Mouse (Mus musculus) lung, postnatal 14 days (tissue): ENCODE results near the gene Stx6.

Source experiments
- DNase-seq: peaks from one replicate; pipeline ENCODE4 v3.0.0; 2021

Stx6 gene

DNA sequence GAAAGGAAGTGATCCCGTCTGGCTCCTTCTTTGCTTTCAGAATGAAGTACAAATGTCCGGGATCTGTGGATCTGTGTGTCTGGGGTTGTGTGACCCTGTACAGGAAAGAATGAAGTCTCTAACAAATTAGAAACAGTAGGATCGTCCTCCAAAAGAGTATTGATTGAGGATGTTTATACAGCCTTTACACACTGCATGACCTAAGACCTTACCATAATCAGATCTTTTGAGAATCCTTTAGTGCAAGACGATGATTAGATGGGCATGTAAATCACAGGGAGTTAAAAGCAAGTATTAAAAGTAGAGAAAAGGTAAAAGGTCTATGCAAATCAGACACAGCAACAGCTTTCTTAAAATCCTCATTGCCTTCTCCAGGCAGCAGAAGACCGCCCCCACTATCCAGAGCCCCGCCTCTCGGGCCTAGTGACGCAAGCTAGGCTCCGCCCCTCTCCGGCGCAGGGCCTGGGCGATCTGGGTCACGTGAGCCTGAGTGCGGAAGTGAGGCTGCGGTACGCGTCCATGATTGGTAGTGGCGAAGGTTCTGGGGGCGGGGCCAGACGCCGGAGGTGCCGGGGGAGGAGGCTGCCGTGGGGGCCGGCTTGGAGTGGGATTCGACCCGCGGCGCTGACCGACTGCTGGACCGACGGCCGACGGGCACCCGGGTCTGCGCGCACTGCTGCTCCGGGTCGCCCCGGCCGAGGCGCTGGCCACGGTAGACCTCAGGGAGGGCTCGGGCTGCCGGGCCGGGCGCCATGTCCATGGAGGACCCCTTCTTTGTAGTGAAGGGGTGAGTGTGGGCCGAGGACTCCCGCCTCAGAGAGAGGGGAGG lies at the start of gene Stx6:
Stx6 (plus strand) TSS at position 575 of the 829 bp plus-strand sequence.
- DNase-seq, result peak; percentile 99

DNA sequence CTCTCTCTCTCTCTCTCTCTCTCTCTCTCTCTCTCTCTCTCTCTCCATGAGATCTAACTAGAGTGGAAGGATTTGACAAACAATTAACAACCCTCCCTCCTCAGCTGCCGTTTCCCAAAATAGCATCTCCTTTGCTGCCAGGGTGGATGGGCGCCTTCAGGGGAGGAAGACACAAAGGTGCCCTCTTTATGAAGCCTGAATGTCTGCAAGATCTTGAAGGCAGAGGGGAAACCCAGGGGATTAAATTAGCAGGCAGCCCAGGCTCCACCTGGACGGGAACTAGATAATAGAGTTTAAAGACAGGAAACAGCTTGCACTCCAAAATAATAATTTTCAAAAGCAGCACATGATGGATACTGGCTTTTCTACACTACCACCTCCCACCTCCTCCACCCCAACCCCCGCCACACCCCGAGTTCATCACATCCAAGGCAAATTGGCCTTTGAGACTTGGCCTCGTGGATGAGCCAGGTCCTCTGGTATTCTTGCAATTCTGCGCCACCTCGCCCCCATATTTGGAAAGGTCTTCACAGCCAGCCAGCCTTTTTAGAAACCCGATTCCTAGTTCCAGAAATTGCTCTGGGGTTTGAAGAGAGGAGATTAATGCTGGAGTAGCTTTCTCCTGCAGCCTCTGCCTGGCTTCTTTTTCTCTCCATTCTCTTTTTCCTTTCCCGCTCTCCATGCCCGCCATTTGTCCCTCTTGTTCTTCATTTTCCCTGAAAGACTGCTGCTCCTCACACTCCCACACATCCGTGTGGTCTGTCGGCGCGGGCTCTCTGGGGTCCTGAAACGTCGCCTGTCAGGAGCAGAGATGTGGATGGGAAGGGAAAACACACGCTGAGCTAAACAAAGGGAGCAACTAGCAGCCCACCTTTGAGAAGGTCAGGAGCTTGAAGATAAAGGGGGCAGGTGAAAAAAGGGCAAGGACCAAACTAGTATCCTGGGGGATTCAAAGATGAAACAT lies 48.8 kb upstream of the Stx6 start:
- DNase-seq, result peak; percentile 29

DNA sequence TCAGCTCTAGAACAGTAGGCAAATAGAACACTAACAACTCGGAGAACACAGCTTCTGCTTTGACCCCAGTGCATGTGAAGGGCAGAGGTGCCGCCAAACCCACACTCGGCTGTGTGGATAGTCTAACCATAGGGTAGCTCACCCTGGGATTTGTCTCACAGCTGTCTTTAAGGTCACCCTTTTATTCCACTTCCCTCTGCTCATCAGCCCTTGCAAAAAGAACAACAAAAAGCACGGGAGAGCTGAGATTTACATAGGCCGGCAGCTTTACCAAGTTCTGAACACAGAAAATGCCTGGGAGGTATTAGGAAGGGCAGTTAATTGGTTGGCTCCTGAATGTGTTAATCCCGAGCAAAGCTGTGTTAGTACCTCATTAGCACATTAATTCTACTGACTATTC lies 47.0 kb upstream of the Stx6 start:
- no peak for DNase-seq

- DNase-seq, result no peak
These were observed 46.4 kb upstream of the Stx6 start for GRCm38 (mm10) chr1:155112118-155112517.

DNA sequence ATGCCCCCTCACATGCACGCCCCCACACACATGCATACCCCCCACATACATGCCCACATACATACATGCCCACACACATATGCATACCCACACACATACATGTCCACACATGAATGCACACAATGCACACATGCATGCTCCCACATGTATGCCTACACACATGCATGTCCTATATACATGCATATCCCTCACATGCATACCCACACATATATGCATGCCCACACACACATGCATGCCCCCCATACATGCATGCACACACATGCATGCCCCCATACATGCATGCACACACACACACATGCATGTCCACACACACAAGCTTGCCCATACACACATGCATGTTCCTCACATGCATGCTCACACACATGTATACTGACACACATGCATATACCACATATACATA lies 45.6 kb upstream of the Stx6 start:
- no peak for DNase-seq

DNA sequence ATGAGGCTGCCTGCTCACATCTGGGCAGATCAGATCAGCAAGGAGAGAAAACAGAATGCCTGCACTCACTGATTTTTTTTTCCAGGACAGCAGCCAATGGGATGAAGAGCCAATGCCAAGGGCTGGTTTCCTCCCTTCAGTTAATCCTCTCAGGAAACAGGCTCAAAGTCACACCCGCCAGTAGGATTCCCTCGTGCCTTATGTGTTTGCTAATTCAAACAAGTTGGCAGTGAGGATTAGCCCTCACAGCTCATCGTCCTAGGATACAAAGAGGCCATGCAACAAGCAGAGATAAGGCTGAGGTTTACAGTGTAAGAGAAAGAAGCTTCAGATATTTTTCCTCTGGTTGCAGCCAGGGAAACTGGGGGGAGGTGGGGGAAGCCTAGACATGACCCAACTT lies 44.6 kb upstream of the Stx6 start:
- no peak for DNase-seq

DNA sequence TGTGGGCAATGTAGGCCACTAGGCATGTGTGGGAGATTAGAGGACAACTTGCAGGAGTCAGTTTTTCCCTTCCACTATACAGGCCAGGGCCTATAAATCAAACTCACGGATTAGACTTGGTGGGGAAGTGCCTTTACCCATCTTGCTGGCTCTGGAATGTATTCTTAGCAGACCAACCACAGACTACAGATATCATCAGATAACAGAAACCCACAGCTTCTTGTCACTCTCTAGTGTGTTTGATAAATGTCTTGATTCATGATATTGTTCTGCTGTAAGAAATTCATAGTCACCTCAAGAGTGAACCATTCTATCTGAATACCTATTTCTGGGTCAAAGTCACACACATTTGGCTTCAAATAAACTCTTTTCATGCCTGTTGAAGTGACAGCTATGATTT lies 38.8 kb upstream of the Stx6 start:
- DNase-seq, result no peak

- DNase-seq, result peak; percentile 80
These were observed 36.3 kb upstream of the Stx6 start for GRCm38 (mm10) chr1:155121977-155122939.

DNA sequence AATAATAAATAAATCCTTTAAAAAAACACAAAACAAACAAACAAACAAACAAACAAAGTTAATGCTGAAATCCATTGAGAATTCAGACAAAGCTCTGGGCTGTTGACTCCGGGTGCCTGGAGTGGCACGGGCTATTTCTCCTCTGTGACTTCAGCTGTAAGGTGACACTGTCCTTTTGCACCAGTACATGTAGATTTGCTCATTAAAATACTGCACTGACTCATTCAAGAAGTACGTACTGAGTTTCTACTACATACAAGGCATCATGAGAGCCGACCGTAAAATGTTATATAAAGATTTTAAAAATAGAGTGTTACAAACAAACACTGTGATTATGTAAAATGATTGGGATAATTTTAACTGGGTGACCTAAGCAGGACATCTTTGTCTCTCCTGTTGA lies 34.1 kb upstream of the Stx6 start:
- DNase-seq, result no peak

DNA sequence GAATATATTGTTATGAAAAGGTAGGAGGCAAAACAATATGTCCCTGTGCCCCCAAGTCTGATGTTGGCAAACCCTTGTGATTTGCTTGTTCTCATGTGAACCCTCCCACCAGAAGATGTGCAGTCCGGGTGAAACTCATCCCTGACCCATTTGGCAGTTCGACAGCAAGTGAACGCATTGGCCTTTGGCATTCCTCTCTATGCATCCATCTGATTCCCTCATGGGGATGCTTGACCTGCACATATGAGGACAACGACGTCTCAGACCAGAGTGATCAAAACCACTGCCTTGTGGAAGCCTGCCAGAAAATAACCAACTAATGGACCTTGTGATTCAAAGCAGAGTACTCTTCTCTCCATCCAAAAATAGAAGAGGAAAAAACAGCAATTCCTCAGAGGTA lies 31.8 kb upstream of the Stx6 start:
- DNase-seq, result no peak

- no peak for DNase-seq
These were observed 31.0 kb upstream of the Stx6 start for GRCm38 (mm10) chr1:155127429-155127934.

- no peak for DNase-seq
These were observed 23.6 kb upstream of the Stx6 start for GRCm38 (mm10) chr1:155134866-155135265.

GRCm38 (mm10) chr1:155138795-155139194 lies 19.7 kb upstream of the Stx6 start:
- peak; percentile 74 for DNase-seq

DNA sequence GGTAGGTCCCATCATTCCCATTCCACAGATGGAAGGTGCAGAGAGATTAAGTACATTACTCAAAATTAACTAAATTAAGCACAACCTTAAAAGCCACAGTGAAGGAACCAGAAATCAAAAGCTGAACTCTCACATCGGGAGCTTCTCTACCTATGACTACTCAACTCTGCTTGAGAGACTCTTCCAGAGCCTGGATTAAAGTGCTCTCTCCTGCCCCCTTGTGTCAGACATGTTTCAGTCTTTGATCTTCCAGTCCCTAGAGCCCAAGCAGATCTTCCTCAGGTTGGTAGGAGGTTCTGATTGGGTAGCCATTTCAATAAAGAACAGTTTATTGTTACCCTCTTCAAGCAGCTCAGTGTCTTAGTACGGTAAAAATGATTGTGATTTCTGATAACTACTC lies 18.4 kb upstream of the Stx6 start:
- DNase-seq, result peak; percentile 91

GRCm38 (mm10) chr1:155145620-155146019 lies 12.9 kb upstream of the Stx6 start:
- DNase-seq, result peak; percentile 28

GRCm38 (mm10) chr1:155146572-155146980 lies 11.9 kb upstream of the Stx6 start, which contains the start of gene Mr1:
Gene Mr1, minus strand, starts transcription at chr1:155146814.
- DNase-seq, result peak; percentile 52

DNA sequence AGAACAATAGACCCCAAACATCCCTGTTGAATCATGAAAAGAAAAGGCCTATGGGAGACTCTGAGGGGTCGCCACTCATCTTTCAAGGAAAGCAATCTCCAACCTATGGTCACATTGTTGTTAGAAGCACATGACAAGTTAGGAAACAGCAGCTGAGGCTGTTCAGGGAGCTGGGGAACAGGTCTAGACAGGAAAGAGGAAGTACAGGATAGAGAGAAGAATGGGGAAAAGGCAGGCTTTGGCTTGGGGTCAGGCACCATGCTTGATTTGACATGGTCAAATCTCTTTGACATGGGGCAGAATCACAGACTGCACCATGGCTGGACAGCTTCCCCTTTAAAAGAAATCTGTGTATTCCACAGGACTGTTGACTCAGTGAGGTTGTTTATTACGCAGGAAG lies 11.3 kb upstream of the Stx6 start:
- no peak for DNase-seq

- DNase-seq, result no peak
These were observed 9.1 kb upstream of the Stx6 start for GRCm38 (mm10) chr1:155149403-155149802.

GRCm38 (mm10) chr1:155150821-155151220 lies 7.7 kb upstream of the Stx6 start:
- DNase-seq, result no peak

DNA sequence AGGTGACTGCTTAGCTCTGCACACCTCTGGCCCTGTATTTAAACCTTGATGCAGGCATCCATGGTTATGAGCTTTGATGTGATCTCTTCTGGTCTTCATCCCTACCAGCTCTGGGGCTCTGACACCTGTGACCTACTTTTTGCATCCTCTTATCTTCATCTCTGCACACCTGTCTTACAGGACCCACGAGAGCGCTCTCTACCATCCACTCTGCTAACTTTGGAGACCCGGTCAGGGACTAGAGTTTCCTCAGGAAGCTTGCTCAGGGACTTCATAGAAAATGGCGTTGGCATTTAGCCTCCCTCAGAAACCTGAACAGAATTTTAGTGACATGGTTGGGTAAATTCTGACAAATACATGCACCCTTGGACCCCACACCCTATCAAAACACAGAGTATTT lies 4.6 kb upstream of the Stx6 start:
- no peak for DNase-seq

- DNase-seq, result peak; percentile 70
These were observed 512 bp downstream of the Stx6 start for GRCm38 (mm10) chr1:155158970-155159484.

- no peak for DNase-seq
These were observed 8.9 kb downstream of the Stx6 start for GRCm38 (mm10) chr1:155167453-155167852.
